Mouse (Mus musculus) layer of hippocampus, adult 9-10 months (tissue): Measurements from ENCODE around the gene Nbas.

Experiments used
- DNase-seq: peaks from one replicate; pipeline ENCODE4 v3.0.0; 2022; ENCODE audit warnings: low spot score

The Nbas gene

DNA sequence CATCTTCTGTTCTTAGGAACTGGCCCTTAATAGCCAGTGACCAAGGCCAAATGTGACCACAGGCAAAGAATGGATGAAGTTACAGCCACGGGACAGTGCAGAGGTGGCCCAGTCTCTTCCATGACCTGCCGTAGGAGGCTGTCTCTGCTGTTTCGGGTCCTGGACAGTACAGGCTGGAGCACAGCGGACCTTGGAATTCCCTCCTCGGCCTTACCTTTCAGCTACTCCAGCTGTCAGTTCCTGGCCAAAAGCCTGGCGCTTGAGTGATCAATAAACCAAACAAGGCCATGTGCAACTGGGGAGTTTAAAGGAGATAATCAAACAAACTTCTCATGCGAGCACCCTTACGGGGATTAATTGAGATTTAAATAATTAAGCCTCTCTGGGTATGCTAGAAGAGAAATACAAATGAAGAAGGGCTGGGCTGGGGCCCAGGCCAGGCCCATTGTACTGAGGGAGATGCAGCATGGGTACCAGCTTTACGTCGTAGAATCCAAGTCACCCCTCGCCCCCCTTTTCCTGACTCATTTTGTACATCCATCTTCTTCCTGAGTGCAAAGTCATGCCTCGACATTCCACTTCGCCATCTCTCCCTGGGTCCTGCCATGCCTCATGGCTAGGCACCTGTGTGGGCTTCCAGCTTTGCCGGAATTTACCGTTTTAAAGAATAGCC is 353.4 kb downstream of the Nbas start:
- DNase-seq = no peak

- no peak for DNase-seq
These were observed 358.1 kb downstream of the Nbas start for GRCm38 (mm10) chr12:13626803-13627706.
